Mouse (Mus musculus) CH12.LX (cell line): Measurements from ENCODE around the gene Gm15217. TPM values are rescaled to one million over a fixed set of nuclear protein-coding genes. Genes with fewer than 3 reads are reported as not detected.

Experiments used
- DNase-seq: peaks from one replicate; pipeline ENCODE4 v3.0.0-alpha.2; 2013; ENCODE audit errors: extremely low read depth
- H3K27ac ChIP-seq: 2 replicates; pipeline ENCODE4 v1.5.1; 2012; ENCODE audit warnings: low read depth, mild to moderate bottlenecking, control low read depth, moderate library complexity; ENCODE audit not compliant: insufficient read depth
- H3K27me3 ChIP-seq: replicated peaks from 2 replicates; pipeline ENCODE3; 2012; ENCODE audit warnings: inconsistent platforms
- H3K36me3 ChIP-seq, 2 experiments: replicated peaks in 1 of 2; 2 replicates each; pipeline versions ENCODE3 to v1.6.1; 2012; ENCODE audit warnings: inconsistent platforms in 1 of 2, low read length in 1 of 2, mild to moderate bottlenecking in 1 of 2, mixed read lengths in 1 of 2, moderate library complexity in 1 of 2; ENCODE audit not compliant: control insufficient read depth in 1 of 2, insufficient read depth in 1 of 2
- H3K4me1 ChIP-seq, 2 experiments: 2 replicates each; pipeline ENCODE4 v1.6.1; 2012; ENCODE audit warnings: inconsistent platforms in 1 of 2, moderate library complexity in 1 of 2; ENCODE audit not compliant: insufficient read depth in 2 of 2, control insufficient read depth in 1 of 2
- H3K4me2 ChIP-seq: 2 replicates; pipeline ENCODE4 v1.6.1; 2012; ENCODE audit warnings: low read depth, mild to moderate bottlenecking, control low read depth; ENCODE audit not compliant: poor library complexity, insufficient read depth, severe bottlenecking
- H3K4me3 ChIP-seq, 3 experiments: fragments of 150-350 bp in 1 of 3; sonication (generic) in 1 of 3; replicated peaks in 1 of 3; 2 replicates each; pipeline versions ENCODE3 to v1.5.1; 2011 to 2012; ENCODE audit warnings: low read depth in 2 of 3, low read length in 2 of 3, mild to moderate bottlenecking in 2 of 3, moderate library complexity in 2 of 3, control low read depth in 1 of 3, improper control_type of control experiment in 1 of 3, inconsistent platforms in 1 of 3, mixed read lengths in 1 of 3; ENCODE audit not compliant: poor library complexity in 1 of 3
- H3K79me2 ChIP-seq: replicated peaks from 2 replicates; pipeline ENCODE4 v1.6.1; 2012; ENCODE audit warnings: mild to moderate bottlenecking, moderate library complexity; ENCODE audit not compliant: control insufficient read depth, poor library complexity, insufficient read depth, severe bottlenecking; ENCODE audit errors: extremely low read depth
- H3K9ac ChIP-seq: 2 replicates; pipeline ENCODE4 v1.6.1; 2012; ENCODE audit warnings: low read depth, mild to moderate bottlenecking, control low read depth, moderate library complexity; ENCODE audit not compliant: insufficient read depth
- H3K9me3 ChIP-seq: replicated peaks from 2 replicates; pipeline ENCODE3; 2012; ENCODE audit warnings: low read length, inconsistent platforms, mixed read lengths
- BHLHE40 ChIP-seq: IDR thresholded peaks from 2 replicates; pipeline ENCODE4 v1.6.1; 2011; ENCODE audit warnings: mild to moderate bottlenecking, low read depth, low read length, improper control_type of control experiment
- CHD1 ChIP-seq: IDR thresholded peaks from 2 replicates; pipeline ENCODE4 v1.6.1; 2012; ENCODE audit warnings: low read depth, low read length, improper control_type of control experiment, inconsistent platforms
- CHD2 ChIP-seq: IDR thresholded peaks from 2 replicates; pipeline ENCODE4 v1.6.1; 2011; ENCODE audit warnings: low read length, improper control_type of control experiment
- CTCF ChIP-seq, 2 experiments: IDR thresholded peaks in 1 of 2; conservative IDR thresholded peaks in 1 of 2; 2 replicates each; pipeline ENCODE4 v1.5.1; 2011 to 2012; ENCODE audit warnings: low read depth in 2 of 2, low read length in 2 of 2, improper control_type of control experiment in 1 of 2, inconsistent platforms in 1 of 2, mild to moderate bottlenecking in 1 of 2, moderate library complexity in 1 of 2
- ELF1 ChIP-seq: IDR thresholded peaks from 2 replicates; pipeline ENCODE4 v1.6.1; 2014; ENCODE audit warnings: low read depth, mild to moderate bottlenecking, inconsistent platforms, low read length, improper control_type of control experiment
- EP300 ChIP-seq: IDR thresholded peaks from 2 replicates; pipeline ENCODE4 v1.6.1; 2011; ENCODE audit warnings: low read length, improper control_type of control experiment
- GABPA ChIP-seq: IDR thresholded peaks from 2 replicates; pipeline ENCODE4 v1.6.1; 2012; ENCODE audit warnings: low read depth, low read length, improper control_type of control experiment, inconsistent platforms; ENCODE audit not compliant: insufficient replicate concordance
- HCFC1 ChIP-seq: IDR thresholded peaks from 2 replicates; pipeline ENCODE4 v1.6.1; 2012; ENCODE audit warnings: low read depth, mild to moderate bottlenecking, inconsistent platforms, low read length, improper control_type of control experiment
- JUN ChIP-seq: IDR thresholded peaks from 2 replicates; pipeline ENCODE4 v1.6.1; 2011; ENCODE audit warnings: low read depth, mild to moderate bottlenecking, low read length, improper control_type of control experiment, moderate library complexity; ENCODE audit not compliant: insufficient read depth
- JUND ChIP-seq: conservative IDR thresholded peaks from 2 replicates; pipeline ENCODE4 v1.6.1; 2011; ENCODE audit warnings: low read depth, low read length, improper control_type of control experiment
- KAT2A ChIP-seq: IDR thresholded peaks from 2 replicates; pipeline ENCODE4 v1.6.1; 2012; ENCODE audit warnings: low read length, improper control_type of control experiment, inconsistent platforms; ENCODE audit not compliant: insufficient replicate concordance
- MAFK ChIP-seq: IDR thresholded peaks from 2 replicates; pipeline ENCODE4 v1.6.1; 2011; ENCODE audit warnings: low read length, improper control_type of control experiment; ENCODE audit not compliant: insufficient replicate concordance
- MAZ ChIP-seq: IDR thresholded peaks from 2 replicates; pipeline ENCODE4 v1.6.1; 2012; ENCODE audit warnings: low read depth, mild to moderate bottlenecking, inconsistent platforms, low read length, improper control_type of control experiment, moderate library complexity
- MEF2A ChIP-seq: IDR thresholded peaks from 2 replicates; pipeline ENCODE4 v1.6.1; 2014; ENCODE audit warnings: low read depth, mild to moderate bottlenecking, inconsistent platforms, low read length, improper control_type of control experiment, borderline replicate concordance
- MXI1 ChIP-seq: IDR thresholded peaks from 2 replicates; pipeline ENCODE4 v1.6.1; 2011; ENCODE audit warnings: mild to moderate bottlenecking, low read depth, low read length, improper control_type of control experiment
- MYC ChIP-seq: IDR thresholded peaks from 2 replicates; pipeline ENCODE4 v1.6.1; 2011; ENCODE audit warnings: low read depth, mild to moderate bottlenecking, improper control_type of control experiment, low read length
- NELFE ChIP-seq: IDR thresholded peaks from 2 replicates; pipeline ENCODE4 v1.6.1; 2011; ENCODE audit warnings: low read depth, low read length, improper control_type of control experiment
- PAX5 ChIP-seq: IDR thresholded peaks from 2 replicates; pipeline ENCODE4 v1.6.1; 2012; ENCODE audit warnings: low read length, inconsistent platforms, mixed read lengths
- POLR2AphosphoS2 ChIP-seq: IDR thresholded peaks from 2 replicates; pipeline ENCODE4 v1.6.1; 2011; ENCODE audit warnings: low read depth, low read length, improper control_type of control experiment
- RAD21 ChIP-seq: IDR thresholded peaks from 2 replicates; pipeline ENCODE4 v1.6.1; 2011; ENCODE audit warnings: low read depth, mild to moderate bottlenecking, low read length, improper control_type of control experiment, moderate library complexity
- RCOR1 ChIP-seq: conservative IDR thresholded peaks from 2 replicates; pipeline ENCODE4 v1.6.1; 2012; ENCODE audit warnings: low read depth, mild to moderate bottlenecking, inconsistent platforms, low read length, improper control_type of control experiment
- TBP ChIP-seq: conservative IDR thresholded peaks from 2 replicates; pipeline ENCODE4 v1.6.1; 2011; ENCODE audit warnings: low read depth, low read length, improper control_type of control experiment
- TCF12 ChIP-seq: IDR thresholded peaks from 2 replicates; pipeline ENCODE4 v1.6.1; 2014; ENCODE audit warnings: low read depth, mild to moderate bottlenecking, inconsistent platforms, low read length, improper control_type of control experiment
- UBTF ChIP-seq: IDR thresholded peaks from 2 replicates; pipeline ENCODE4 v1.6.1; 2012; ENCODE audit warnings: low read depth, mild to moderate bottlenecking, inconsistent platforms, low read length, improper control_type of control experiment, moderate library complexity
- USF1 ChIP-seq: IDR thresholded peaks from 2 replicates; pipeline ENCODE4 v1.6.1; 2014; ENCODE audit warnings: low read depth, mild to moderate bottlenecking, inconsistent platforms, low read length, improper control_type of control experiment
- USF2 ChIP-seq: conservative IDR thresholded peaks from 2 replicates; pipeline ENCODE4 v1.6.1; 2011; ENCODE audit warnings: low read depth, low read length, improper control_type of control experiment
- ZC3H11A ChIP-seq: IDR thresholded peaks from 2 replicates; pipeline ENCODE4 v1.6.1; 2012; ENCODE audit warnings: low read depth, mild to moderate bottlenecking, inconsistent platforms, low read length, improper control_type of control experiment
- ZKSCAN1 ChIP-seq: IDR thresholded peaks from 2 replicates; pipeline ENCODE4 v1.6.1; 2012; ENCODE audit warnings: low read depth, inconsistent platforms, low read length, improper control_type of control experiment, borderline replicate concordance
- ZMIZ1 ChIP-seq: IDR thresholded peaks from 2 replicates; pipeline ENCODE4 v1.6.1; 2012; ENCODE audit warnings: low read depth, mild to moderate bottlenecking, inconsistent platforms, low read length, improper control_type of control experiment
- dilution Hi-C: fragments of 300-500 bp; cut with MboI; formaldehyde crosslinking; loops from 2 replicates; pipeline ENCODE4 v1.14.3; 2020; ENCODE audit warnings: low sequenced_read_pairs; ENCODE audit not compliant: extremely low pct_unique_long_range_greater_than_20kb, extremely low pct_ligation_motif_present
- in situ Hi-C: fragments of 300-500 bp; cut with MboI; formaldehyde crosslinking; loops from 3 replicates; pipeline ENCODE4 v1.14.3; 2019; ENCODE audit warnings: low sequenced_read_pairs, low pct_ligation_motif_present, low pct_unique_long_range_greater_than_20kb, mixed read lengths
- polyA plus RNA-seq: library from polyadenylated mRNA; unstranded; fragments of >175 nt; gene quantifications from 2 replicates; pipeline ENCODE4 v1.2.1, GENCODE M21; 2012; ENCODE audit warnings: low read depth; ENCODE audit not compliant: insufficient read length
- total RNA-seq, 2 experiments: library from RNA; depleted of rRNA; stranded (reverse); fragments of 300-350 nt in 1 of 2; fragments of >200 nt in 1 of 2; gene quantifications; 2 replicates each; pipeline ENCODE4 v1.2.3; 2012 to 2014

The Gm15217 gene
- total and polyA plus RNA-seq, 3 experiments = not detected

DNA sequence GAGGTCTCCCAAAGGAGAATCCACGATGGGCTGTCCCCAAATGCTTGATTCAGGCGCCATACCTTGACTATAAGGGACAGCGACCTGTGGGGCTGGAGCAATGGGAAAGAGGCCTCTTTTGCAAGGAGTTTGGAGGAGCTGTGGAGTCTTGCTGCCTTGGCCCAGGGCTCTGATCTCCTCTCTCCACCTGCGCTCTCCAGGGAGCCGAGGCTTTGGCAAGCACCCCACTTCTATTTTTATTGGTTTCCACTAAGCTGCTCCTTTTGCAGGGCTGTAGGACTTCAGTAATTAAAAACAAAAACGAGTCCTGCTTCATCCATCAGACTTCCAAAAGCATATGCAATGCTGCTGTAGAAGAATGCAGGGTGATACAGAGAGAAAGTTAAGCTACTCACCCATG lies 2.2 kb downstream of the Gm15217 start:
- H3K27me3 ChIP-seq = no peaks in the 10 kb centered on the region
- dilution Hi-C loops = no loop called here
- H3K4me3 ChIP-seq = no peak overlapping the region
- no peaks in the 10 kb centered on the region for H3K36me3 ChIP-seq
- H3K27ac ChIP-seq = no peak overlapping the region
- DNase-seq = no peak
- TF ChIP-seq ZMIZ1 = no peak
- TF ChIP-seq GABPA = no peak
- no peak for TF ChIP-seq MXI1
- no peak for TF ChIP-seq USF2
- TF ChIP-seq TBP = no peak
- TF ChIP-seq ELF1 = no peak
- no peak for TF ChIP-seq KAT2A
- TF ChIP-seq TCF12 = no peak
- TF ChIP-seq RCOR1 = no peak
- TF ChIP-seq MAFK = no peak
- no peak for TF ChIP-seq USF1
- no peak for TF ChIP-seq POLR2AphosphoS2
- no peak for TF ChIP-seq JUND
- no peak for TF ChIP-seq EP300
- no peak for TF ChIP-seq BHLHE40
- TF ChIP-seq HCFC1 = no peak
- no peak overlapping the region for H3K4me2 ChIP-seq
- H3K9me3 ChIP-seq = peaks cover 2% of the 10 kb centered on the region
- H3K79me2 ChIP-seq = no peaks in the 10 kb centered on the region
- in situ Hi-C loops = no loop called here
- H3K9ac ChIP-seq = no peak overlapping the region
- H3K4me1 ChIP-seq = no peaks in the 10 kb centered on the region

DNA sequence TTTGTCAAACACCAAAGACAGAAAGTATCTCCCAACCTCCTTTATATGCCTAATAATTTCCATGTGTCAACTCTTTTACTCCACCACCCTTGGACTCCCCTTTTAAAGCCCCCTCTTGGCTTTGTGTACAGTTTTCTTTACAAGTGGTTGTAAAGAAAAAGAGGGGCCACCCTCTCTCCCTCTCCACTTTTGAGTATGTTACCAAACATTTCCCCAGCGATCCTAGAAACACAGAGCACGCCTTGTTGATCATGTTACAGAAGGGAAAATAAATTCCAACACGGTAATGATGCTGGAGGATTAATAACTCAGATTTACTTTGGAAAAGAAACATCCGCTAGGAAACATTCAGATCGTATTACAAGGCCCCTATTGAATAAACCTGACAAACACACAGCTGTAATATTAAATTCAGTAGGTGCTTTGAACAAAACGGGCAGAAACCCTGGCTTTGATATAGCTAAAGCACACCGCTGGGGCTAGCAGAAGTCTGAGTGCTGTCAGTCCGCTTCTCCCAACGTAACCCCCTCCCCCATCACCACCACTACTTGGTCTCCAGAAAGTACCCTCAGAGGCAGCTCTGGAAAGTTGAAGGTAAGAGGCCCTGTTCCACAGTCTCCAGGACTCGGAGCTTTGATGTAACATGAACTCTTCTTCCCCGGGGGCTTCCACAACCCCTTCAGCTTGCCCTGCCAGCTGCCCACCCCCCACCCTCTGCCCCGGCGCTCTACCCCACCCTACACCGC lies 5.9 kb downstream of the Gm15217 start:
- no peaks in the 10 kb centered on the region for H3K36me3 ChIP-seq
- TF ChIP-seq RCOR1 (no peak), UBTF (no peak), CHD2 (no peak), ZMIZ1 (no peak), RAD21 (no peak), CHD1 (no peak), ZC3H11A (no peak), MAFK (no peak), HCFC1 (no peak), USF2 (no peak), MAZ (no peak), NELFE (no peak), MYC (no peak), JUN (no peak), PAX5 (no peak), BHLHE40 (no peak), CTCF (conservative IDR thresholded peaks at IDR 0.05 in 1 of 2, IDR thresholded peaks at IDR 0.05 in 1 of 2; ENCODE audit: low read depth in 2 of 2, low read length in 2 of 2) (no peak), ZKSCAN1 (no peak), MEF2A (no peak)
- TF ChIP-seq, all 38 proteins: peak for 0
- no peak overlapping the region for H3K4me3 ChIP-seq
- no peak for DNase-seq
- dilution Hi-C loops (no loop called here), in situ Hi-C loops (no loop called here)
- H3K79me2 ChIP-seq = no peaks in the 10 kb centered on the region
- H3K27me3 ChIP-seq = no peaks in the 10 kb centered on the region
- no peaks in the 10 kb centered on the region for H3K4me1 ChIP-seq
- peaks cover 19% of the 10 kb centered on the region for H3K9me3 ChIP-seq
- no peak overlapping the region for H3K4me2 ChIP-seq
- H3K27ac ChIP-seq = no peak overlapping the region
- H3K9ac ChIP-seq = no peak overlapping the region
